Mouse (Mus musculus) adrenal gland, adult 18-20 months (tissue): ENCODE measurements at regions not wholly inside any gene's neighbourhood (a gene's known extent, or its start where the extent isn't known, plus 50 kb on each side); places are given as distances from the start of the nearest gene placed in this dataset.

ENCODE experiments used
- DNase-seq, 2 experiments: peaks; one replicate each; pipeline ENCODE4 v3.0.0; 2021 to 2022; ENCODE audit warnings: low spot score in 2 of 2

DNA sequence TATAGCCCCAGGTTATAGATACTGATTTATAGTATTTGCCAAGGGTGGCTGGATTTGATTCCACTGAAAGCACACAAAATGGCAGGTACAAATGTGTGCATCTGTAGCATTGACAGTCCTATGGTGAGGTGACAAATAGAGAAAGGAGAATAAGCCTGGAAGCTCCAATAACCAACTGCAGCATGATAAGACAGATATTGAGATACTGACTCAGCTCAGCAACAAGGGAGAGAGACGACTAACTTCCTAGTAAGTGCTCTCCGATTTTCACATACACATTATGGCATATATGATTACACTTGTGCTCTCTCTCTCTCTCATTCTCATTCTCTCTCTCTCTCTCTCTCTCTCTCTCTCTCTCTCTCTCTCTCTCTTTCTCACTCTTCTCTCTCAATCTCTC, 923.1 kb downstream of the Flrt2 start:
- DNase-seq = no peak

DNA sequence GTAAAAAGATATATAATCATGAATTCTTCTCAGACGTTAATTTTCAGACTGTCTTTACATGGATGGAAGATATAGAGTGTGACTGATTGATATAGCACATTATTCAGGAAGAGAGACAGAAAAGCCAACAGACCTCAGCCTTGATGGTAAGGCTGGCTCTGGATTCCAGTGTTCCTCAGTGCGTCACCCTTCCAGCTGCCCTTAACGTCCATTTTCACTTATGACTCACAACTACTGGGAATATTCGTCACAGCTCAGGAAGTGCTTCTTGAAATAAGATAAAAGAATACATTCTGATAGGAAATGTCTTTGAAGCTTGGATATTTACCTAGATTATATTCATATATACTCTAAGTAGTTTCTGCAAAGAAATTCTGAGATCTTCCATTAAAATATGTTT, 923.8 kb downstream of the Flrt2 start:
- no peak for DNase-seq

DNA sequence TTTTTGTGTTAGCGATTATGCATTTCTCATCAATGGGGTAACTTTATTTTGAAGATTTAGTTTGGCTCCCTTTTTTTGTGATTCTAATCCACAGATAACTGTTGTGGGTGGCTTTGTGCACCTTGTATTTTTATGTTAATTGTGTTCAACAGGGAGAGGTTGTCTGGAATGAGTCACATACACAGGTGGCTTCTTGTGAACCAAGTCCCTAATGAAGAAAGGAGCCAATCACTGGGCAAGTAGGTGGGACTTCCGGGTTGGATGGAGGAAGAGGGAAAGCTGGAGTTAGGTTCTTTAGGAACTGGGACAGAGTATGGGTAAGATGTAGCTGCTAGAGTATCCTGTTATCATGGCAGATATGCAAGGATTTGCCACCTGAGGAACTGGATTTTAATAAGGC, 925.2 kb downstream of the Flrt2 start:
- DNase-seq = no peak
